Mouse (Mus musculus) retina, adult 2 months (tissue): ENCODE measurements at regions not wholly inside any gene's neighbourhood (a gene's known extent, or its start where the extent isn't known, plus 50 kb on each side); places are given as distances from the start of the nearest gene placed in this dataset.

Source experiments
- DNase-seq: peaks from one replicate; pipeline ENCODE4 v3.0.0-alpha.2; 2012; ENCODE audit warnings: low read depth, low spot score

DNA sequence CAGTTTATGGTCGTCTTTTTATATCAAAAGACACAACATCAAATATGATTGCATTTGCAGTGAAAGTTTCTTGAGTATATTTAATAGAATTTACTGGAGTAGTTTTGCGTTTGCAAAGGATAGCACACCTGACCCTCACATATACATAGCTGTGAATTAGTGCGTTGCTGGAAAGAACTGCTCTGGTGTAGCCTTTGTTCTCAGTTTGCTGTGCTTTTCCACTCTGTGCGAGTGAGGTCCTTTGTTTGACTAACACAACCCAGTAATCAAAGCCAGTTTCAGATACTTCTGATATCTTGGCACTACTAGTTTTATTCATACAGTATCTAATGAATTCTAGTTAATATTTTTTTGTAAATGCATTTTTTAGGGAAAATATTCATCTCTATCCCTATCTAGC, 84.7 kb downstream of the Trim52 start:
- no peak for DNase-seq

DNA sequence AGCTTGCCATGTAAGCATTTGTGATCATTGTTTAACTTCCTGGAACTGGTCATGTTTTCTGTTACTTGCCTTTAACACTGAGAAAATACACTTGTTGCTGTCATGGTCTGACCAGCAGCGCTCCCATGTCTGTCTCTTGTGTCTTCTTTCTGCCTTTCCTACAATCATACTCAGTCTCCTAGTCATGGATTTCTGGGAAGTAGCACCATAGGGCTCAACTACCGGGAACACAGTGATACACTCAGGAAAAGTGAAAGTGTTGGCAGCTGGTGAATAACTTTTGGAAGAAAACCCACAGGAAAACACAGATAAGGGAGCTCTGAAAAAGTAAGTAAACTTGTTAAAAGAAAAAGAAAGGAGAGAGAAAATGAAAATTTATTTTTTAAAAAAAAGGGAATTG, 87.6 kb downstream of the Trim52 start:
- DNase-seq, result no peak

DNA sequence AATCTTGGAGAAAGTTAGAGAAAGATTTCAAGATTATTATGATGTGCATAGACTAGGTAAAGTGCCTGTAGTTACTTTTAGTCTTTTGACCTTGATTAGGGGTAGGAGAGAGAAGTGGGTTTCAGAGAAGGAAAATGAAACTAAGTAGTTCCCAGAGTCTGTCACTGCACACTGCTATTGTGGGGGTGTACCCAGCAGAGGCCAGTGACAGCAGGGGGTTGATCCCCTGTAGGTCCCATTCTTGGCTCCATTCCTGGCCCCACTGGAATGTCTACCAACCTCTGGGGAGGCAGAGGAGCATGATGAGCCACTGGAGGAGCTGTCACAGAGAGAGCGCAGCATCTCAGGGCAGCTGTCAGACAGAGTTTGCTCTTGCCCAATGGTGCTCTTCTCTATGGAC, 88.1 kb downstream of the Trim52 start:
- no peak for DNase-seq

DNA sequence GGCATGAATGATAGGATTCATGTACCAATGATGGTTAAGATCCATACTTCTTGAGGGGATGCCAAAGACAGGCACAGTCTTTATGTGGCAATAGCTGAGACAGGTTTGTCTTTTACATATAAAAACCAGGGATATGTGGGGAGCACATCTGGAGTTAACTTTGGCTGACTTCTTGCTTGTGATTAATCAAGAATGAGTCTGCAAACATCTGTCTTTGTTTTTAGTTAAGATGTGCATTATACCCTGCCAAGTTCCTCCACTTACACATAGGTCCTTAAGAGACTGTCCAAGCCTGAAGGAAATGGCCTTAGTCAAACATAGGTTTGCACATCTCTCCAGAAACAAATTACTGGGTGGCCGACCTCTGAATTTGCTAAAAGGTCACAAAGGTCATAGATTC, 91.8 kb downstream of the Trim52 start:
- no peak for DNase-seq

DNA sequence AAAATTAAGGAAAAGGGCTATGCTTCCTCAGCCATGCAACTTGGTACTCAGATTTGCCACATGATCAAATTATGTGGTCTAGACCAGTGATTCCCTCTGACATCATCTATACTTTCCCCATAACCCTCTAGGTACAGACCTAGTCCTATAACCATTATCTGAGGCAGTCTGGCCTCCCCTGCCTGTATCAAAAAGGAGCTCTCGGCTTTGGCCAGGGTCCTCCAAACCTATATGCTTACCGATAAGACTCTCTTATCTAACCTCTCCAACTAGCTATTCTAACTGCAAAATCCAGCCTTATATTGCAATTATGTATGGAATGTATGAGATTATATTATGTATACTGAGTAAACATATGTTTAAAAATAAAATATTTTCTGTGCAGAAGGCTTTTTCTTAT, 93.1 kb downstream of the Trim52 start:
- DNase-seq, result no peak

DNA sequence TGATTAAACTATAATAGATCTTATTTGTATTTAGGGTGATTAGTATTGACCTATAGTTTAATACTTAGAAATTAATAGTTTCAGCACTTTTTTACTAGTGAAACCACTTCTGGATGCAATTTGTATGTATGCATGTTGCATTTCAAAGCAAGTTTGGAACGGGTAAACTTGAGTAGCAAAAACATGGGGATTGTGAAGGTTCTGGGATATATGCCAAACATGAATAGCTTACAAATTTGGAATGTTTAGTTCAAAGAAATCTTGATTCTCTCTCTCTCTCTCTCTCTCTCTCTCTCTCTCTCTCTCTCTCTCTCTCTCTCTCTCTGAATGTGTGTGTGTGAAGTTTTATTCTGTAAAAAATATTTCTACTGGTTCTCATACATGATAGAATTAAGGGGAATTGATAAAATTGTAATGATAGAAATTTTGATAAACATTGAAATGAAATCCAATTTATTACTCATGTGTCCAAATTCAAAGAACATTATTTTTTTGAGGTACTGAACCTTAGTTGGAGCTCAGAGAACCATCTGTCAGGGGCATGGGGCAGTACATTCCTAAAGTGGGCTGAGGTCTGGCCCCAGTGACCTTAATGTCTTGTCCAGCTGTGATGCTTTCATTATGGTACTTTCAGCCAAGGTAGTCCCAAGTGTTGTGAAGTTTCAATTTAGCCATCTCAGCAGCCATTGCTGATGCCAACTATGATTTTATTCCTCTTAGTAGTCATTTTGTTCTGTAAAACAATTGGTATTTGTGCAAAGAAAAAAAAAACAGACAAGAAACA, 93.7 kb downstream of the Trim52 start:
- no peak for DNase-seq

DNA sequence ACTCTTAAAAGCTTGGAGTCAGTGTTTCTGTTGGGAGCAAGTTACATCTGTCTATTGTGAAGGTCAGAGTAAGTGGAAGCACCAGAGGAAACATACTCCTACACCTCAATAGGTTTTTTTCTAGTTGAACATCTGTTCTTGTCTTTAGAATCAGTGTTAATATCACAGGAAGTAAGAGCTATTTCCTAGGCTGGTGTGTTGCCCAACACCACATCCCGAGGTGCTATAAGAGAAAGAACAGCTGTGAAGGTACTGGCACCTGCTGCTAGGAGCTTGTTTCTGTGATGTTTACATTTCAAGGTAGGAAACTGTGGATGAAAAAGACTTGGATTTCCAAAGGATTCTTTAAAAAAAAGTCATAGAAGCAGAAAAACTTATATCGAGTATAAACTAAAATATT, 105.1 kb downstream of the Trim52 start:
- DNase-seq, result no peak

DNA sequence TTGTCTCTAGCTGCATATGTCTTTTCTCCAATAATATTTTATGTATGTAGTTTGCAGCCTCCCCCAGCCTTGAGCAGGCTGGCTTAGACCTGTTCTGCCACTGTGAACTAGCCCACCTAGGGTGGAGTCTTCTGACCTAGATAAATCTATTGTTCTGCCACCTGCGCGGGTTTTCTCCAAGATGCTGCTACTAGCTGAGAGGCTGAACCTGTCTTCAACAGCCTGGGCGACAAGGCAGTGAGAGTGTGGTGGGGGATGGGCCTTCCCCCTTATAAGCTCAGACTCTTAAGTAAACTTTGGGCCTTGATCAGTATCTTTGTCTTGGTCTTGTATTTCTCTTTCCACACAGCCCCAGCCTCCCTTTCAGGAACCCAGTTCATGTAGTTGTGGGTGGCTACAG, 111.7 kb downstream of the Trim52 start:
- no peak for DNase-seq

DNA sequence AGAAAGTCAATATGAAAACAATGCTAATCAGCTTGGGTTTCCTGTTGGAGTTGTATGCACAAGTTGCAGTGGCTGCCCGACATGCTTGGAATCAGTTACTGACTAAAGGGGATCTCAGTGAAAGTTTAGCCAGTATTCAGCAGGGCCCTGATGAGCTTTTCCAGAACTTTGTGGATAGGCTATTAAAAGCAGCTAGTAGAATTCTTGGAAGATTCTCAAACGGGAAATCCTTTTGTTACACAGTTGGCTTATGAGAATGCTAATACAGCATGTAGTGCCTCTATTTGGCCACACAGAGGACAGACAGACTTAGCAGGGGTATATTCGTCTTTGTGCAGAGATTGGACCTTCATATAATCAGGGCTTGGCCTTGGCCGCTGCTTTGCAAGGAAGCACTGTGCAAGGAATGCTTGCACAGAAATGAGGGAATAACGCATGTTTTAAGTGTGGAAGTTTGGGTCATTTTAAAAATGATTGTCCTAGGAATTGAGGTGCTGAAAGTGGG, 113.3 kb downstream of the Trim52 start:
- DNase-seq, result no peak

DNA sequence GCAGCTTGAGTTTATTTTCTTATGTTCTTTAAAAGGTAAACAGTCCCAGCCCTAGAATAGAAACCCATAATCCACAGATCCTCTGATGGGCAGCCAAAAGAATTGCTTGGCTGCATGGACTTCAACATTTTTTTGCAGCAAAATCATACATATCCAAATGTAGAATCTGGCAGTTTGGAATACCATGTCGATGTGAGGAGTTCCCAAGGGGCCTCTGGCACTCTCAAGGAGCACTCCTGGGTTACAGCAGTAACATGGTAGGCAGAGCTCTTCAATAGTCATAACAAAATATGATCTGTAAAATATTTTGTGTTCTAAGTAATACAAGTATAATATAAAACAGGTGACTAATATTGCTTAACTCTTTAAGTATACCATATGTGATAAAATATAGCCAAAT, 119.4 kb downstream of the Trim52 start:
- DNase-seq, result no peak

DNA sequence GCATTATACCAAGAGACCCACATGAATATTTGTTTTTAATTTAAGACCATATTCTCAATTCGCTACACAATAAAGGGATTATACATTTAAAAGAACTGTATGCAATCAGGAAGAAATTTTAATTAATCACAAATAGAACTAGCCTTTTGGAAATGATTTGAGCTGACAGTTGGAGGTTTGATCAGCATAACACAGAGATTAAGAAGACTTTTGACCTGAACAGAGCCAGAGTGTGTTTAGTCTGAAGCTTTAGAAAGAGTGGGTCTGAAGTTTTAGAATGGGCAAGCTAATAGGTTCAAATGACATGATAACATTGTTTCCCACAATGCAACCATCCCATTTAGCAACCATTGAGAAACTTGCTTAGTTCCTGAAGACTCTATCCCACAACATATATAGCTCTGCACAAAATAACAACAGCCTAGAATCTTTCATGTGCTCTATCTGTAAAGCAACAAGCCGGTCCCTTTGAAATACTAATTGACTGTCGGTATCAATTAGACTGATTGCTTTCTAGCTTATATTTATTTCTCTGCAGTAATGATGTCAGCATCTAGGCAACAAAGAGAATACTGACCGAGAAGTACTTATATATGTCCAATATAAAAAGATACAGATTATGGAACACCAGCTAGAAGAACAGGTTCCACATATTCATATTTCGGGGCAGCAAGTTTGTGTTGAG, 135.9 kb downstream of the Trim52 start:
- no peak for DNase-seq

DNA sequence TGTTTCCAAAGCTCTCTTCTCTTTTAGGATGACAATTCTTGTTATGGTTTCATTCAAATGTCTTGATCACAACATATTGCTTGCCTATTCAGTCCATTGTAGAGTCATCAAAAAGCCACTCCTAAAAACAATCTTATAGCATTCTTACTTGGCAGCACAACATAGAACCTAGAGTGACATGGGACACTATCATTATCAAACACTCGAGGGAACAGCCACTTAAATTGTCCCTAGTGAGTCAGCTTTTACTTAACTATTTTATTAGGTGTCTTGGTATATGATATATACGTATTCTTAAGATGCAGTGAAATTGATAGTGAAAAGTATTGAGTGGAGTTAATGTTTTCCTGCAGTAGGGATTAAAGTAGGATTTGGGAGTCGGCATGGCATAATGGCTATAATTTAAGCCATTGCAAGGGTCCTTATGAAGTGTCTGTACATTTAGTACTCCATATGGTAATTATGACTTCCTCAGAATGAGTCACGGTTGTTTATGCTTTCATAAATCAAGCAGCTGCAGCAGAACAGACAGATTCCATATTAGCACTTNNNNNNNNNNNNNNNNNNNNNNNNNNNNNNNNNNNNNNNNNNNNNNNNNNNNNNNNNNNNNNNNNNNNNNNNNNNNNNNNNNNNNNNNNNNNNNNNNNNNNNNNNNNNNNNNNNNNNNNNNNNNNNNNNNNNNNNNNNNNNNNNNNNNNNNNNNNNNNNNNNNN, 153.6 kb downstream of the Trim52 start:
- DNase-seq, result no peak

DNA sequence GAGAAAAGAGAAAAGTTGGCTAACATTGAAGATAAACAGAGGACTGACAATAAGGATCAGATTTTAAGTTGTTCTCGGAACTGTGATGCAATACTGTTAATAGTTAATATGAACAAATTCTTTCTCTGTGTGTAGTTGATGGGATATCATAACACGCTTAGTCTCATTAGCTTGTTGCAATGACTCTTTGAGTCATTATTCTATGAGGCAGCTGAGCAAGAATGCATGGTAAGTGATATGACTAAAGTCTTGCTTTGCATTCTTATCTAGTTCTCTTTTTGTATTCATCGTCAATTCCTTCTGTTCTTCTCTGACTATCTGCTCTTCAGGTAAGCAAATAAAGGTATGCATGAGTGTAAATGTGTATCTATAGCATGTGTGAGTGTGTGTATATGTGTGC, 159.3 kb downstream of the Trim52 start:
- DNase-seq, result no peak

DNA sequence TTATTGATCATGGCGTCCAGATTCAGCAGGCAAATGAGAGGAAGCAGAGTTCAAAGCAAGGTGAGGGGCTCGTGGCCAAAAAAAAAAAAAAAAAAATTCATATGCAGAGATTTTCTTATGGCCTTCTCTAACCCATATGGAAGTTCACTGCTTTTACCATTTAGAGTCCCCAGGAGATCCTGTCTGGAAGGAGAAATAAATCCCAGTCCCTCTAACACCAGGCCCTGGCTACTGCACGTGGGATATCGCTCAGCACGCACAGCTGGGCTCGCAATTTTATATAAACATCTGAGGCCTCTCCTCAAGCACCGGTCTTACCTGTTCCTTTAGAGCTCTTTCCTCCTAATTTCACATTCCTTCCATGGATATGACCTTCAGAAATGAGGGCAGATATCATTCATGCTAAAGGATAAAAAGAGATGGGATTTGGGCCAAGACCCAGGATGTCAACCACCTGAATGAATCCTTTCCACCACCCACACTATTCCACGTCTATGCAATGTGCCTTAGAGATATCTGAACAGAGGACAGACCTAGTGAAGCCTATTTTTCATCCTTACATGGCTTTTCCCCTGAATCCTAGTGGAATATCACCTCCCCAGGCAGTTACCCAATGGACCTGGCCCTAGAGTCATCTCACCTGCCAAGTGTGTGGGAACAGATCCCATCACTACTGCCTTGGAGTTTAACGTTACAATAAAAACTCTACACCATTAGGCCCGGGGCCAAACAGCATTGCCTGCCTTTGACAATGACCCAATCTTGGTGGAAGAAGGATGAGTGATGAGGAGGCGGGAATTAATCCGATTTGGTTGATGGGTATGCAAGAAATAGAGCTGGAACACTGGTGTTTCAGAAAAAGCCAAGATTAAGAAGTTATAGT, 161.9 kb downstream of the Trim52 start:
- no peak for DNase-seq

DNA sequence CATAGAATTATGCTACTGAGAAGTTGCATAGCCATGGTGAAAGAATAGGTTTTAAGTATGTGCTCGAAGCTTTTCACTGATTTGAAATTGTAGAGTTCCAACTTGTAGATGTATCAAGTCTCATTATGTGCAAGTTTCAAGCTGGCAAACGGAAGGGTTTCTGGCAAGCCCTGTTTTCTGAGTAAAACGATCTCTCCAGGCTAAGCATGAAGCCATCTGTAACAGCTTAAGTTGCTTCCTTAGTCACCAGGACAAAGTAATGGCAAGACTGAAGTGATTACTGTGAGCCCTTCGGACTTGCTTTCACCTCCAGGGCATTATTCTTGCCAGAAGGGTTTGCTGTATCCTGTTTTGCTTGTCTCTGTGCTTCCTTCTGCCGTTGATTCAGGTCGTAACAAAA, 163.7 kb downstream of the Trim52 start:
- DNase-seq, result no peak

DNA sequence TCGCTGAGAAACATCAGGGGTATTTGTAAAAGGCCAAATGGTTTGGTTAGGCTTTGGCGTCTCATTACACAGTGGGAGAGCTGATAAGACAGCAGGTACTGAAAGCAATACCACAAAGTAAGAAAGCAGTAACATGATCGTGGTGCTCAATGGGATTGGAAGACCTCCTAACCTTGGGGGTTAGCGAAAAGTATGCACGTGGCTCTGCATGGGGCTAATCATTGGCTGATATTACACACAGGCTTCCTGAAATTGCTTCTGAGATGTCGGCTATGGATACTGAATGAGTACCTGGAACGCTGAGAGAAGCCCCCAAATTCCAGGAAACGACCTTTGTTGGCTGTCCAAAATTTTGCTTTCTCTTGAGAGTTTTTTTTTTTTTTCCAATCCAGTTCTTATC, 207.6 kb downstream of the Trim52 start:
- DNase-seq, result no peak

DNA sequence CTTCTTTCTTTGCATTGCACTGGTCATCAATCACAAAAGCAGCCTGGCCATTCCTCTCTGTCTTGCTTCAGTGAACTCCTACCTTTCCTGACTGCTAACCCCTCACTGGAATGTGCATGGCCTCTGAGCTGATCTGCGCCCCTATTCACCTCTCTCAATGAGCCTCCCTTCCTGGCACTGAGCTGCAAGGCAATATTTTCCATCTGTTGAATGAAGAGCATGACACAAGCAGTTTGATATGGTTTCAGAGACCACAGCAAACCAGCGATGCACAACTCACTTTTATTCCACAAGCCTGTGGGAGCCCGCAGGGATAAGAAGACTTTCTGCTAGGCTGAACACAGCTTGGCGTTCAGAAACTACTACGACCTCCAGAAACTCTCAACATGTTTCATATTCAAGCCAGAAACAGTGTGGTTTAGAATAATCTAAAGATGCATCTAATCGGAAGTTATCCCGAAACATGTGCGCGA, 208.1 kb downstream of the Trim52 start:
- DNase-seq, result no peak

DNA sequence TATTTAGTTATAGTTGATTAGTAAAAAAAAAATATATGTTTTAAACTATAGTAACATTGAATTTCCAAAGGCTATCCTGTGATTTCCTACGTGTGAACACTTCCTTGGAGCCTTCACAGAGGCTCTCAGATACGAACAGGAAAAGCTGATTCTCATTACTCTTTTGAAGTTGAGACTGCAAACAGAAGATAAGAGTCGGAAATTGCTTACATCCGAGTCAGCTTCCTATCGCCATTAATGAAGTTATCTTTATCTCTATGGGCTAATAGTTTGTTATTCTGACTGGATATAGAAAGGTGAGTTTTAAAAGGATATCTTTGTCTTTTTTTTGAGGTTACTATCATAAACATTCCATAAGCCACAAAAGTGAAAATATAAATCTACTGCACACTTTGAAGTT, 212.8 kb downstream of the Trim52 start:
- DNase-seq, result no peak

DNA sequence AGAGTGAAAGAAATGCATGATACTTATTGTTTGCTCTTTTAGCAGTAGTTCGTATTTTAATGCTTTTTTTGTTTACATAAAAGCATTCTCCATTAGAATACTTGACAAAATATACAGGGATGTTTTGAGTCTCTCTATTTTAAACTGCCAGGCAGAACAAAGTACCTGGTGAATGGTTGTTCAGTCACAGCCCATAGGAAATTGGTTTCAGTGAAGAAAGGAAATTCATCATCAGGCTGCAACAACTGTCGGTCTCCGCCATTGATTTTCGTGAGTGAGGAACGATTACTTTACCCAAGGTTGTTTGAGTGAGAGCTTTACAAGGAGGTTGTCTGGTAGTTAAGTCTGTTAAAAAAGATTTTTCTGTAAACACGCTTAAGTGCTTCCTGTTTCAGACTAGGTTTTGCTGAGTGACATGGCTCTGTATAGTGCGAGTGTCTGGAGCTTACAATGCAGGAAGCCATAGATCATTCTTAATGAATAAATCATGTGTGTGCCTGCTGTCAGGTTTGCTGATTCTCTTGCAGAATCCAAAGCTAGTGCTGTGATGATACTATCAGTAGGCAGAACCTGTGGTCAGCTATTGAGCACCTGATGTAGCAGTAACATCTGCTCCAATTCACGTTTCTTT, 221.8 kb downstream of the Trim52 start:
- DNase-seq, result no peak

DNA sequence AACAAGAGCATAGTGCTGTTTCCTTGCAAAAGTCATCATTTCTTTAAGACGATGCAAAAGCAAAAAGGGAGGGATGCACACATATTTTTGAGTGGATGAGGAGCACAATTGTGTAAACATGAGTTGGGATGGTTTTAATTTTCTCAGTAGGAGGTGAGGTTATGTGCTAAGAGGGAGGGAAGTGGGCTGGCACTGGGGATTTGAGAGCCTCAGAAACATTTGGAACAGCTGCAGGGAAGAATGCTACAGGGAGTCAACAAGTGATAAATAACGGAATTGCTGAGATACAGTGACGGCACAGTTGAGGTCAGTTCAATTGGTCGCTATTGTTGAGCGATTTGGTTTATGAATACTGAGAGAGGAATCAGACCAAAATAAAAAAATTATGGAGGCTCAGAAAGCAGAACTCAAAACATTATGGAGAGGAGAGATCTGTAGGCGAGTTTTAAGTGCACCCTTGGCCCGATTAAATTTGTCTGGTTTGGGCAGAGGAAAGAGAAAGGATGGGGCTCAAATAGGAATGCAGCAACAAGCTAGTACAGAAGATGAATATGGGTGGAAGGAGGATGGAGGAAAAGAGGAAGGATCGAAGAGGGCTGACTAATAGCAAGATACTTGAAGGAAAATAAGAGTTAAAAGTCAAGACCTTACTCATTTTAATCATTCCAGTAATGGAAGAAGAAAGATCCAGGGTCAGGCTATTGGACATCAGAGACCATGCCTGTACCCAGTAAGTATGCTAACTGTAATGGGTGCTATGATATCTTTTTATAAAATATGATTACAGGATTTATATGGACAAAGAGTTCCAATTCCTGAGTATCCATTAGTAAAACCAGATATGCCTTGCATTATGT, 259.0 kb downstream of the Trim52 start:
- DNase-seq, result no peak
